Mouse (Mus musculus) lung, embryonic 14.5 days (tissue): ENCODE measurements around the gene Wdr54. TPM values are rescaled to one million over a fixed set of nuclear protein-coding genes. Genes with fewer than 3 reads are reported as not detected.

Source experiments
- ATAC-seq: fragments of 200-750 bp; cut with Nextera tagmentation; 2 replicates; pipeline ENCODE4 v1.8.0; 2017; ENCODE audit warnings: mild to moderate bottlenecking, moderate TSS enrichment, moderate library complexity; ENCODE audit not compliant: insufficient read depth
- DNase-seq: peaks from one replicate; pipeline ENCODE4 v3.0.0-alpha.2; 2015
- H3K27ac ChIP-seq: fragments of 300-500 bp; sonication (generic); 2 replicates; pipeline ENCODE4 v1.5.1; 2014; ENCODE audit warnings: low read depth, mild to moderate bottlenecking, moderate library complexity
- H3K27me3 ChIP-seq: fragments of 300-500 bp; sonication (generic); 2 replicates; pipeline ENCODE4 v1.6.1; 2014; ENCODE audit warnings: low read length, control low read depth; ENCODE audit not compliant: insufficient read depth
- H3K36me3 ChIP-seq: fragments of 300-500 bp; sonication (generic); 2 replicates; pipeline ENCODE4 v1.6.1; 2014; ENCODE audit warnings: control low read depth; ENCODE audit not compliant: insufficient read depth
- H3K4me1 ChIP-seq: fragments of 300-500 bp; sonication (generic); 2 replicates; pipeline ENCODE4 v1.6.1; 2014; ENCODE audit warnings: antibody characterized with exemption, control low read depth; ENCODE audit not compliant: insufficient read depth
- H3K4me2 ChIP-seq: fragments of 300-500 bp; sonication (generic); 2 replicates; pipeline ENCODE4 v1.6.1; 2014; ENCODE audit warnings: mild to moderate bottlenecking
- H3K4me3 ChIP-seq: fragments of 300-500 bp; sonication (generic); 2 replicates; pipeline ENCODE4 v1.5.1; 2014; ENCODE audit warnings: low read depth, low read length
- H3K9ac ChIP-seq: fragments of 300-500 bp; sonication (generic); 2 replicates; pipeline ENCODE4 v1.6.1; 2014
- H3K9me3 ChIP-seq: fragments of 300-500 bp; sonication (generic); 2 replicates; pipeline ENCODE4 v1.6.1; 2016; ENCODE audit warnings: low read depth, low read length, control low read depth
- CTCF ChIP-seq: IDR thresholded peaks from 2 replicates; pipeline ENCODE4 v1.5.1; 2016; ENCODE audit warnings: antibody characterized with exemption, low read depth
- WGBS: fragments of 180-500 bp; shearing (Covaris S2); extraction: QIAGEN DNeasy Blood & Tissue Kit; methylation state at CpG from one replicate; pipeline ENCODE4 v1.1.7; 2014; 5-methylcytosine and 5-hydroxymethylcytosine counted together
- polyA plus RNA-seq: library from polyadenylated mRNA; unstranded; fragments of >200 nt; fragmentation: Nextera tagmentation; extraction: Ambion mirVana; gene quantifications from 2 replicates; pipeline ENCODE4 v1.2.1, GENCODE M21; 2014

The Wdr54 gene
- 5.6 and 8.5 TPM in 2 replicates for polyA plus RNA-seq

DNA sequence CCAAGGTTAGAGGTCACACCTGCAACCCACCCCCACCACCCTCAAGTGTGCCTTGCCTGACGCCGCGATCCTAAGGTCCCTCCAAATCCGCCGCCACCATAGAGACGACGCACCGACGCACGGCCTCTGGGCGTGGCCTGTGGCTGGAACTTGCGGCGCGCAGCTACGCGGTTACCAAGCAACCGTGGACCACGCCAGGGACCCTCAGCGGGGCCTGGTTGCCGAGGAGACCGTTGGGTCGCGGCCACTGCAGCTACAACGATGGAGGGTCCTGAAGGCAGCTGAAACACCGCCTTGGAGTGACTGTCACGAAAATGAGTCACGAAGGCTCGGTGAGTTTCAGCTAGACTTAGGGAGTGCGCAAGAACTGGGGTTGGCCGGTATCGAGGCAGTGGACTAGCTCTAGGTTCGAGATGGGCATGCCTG is at the start of gene Wdr54, which contains the start of gene 1700003E16Rik:
Wdr54 (minus strand) TSS at position 139 of the 426 bp plus-strand sequence.
1700003E16Rik (plus strand) TSS at position 146 of the 426 bp plus-strand sequence.
- no peak for TF ChIP-seq CTCF
- H3K9me3 ChIP-seq, result no peaks in the 10 kb centered on the region
- 0 out of 2 replicates have a peak within 1 kb of the TSS, but pooled peaks have one; percentile 12 for H3K27ac ChIP-seq
- H3K9ac ChIP-seq, result peak within 1 kb of the TSS; percentile 41
- H3K36me3 ChIP-seq, result peaks cover 22% of the 10 kb centered on the region
- H3K4me2 ChIP-seq, result peak within 1 kb of the TSS; percentile 87
- peaks cover 8% of the 10 kb centered on the region for H3K27me3 ChIP-seq
- DNase-seq (peak; percentile 90), ATAC-seq (peak; percentile 86)
- peak within 1 kb of the TSS; percentile 57 for H3K4me3 ChIP-seq
- 0 out of 2 replicates have a peak, but pooled peaks cover 4% of the 10 kb centered on the region for H3K4me1 ChIP-seq
- WGBS, result under 1% methylated on average over 32 of the region's 32 CpGs

DNA sequence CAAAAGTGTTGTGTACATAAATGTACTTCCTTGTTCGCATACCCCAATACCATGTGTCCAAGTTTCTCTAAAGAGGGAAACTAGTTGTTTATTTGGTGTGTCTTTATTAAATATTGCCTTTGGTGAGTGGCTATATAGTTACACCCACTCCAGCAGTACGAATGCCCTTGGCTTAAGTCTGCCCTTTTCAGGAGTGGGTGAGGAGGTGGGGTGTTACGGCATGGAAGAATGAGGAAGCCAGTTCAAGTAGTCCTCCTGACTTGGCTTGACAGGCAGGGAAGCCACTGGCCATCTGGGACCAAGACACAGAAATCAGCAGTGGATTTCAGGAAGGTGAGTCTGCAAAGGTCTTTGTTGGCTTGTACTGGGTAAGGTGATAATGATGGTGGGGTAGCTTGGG is 49.7 kb upstream of the Wdr54 start:
- Histone ChIP-seq H3K4me3 (no peak overlapping the region), H3K27me3 (no peaks in the 10 kb centered on the region), H3K4me1 (no peaks in the 10 kb centered on the region), H3K9me3 (no peaks in the 10 kb centered on the region), H3K9ac (no peak overlapping the region), H3K27ac (no peak overlapping the region), H3K4me2 (no peak overlapping the region), H3K36me3 (peaks cover 3% of the 10 kb centered on the region)
- no peak for TF ChIP-seq CTCF
- DNase-seq (no peak), ATAC-seq (no peak)
- WGBS, result 82% methylated on average over 3 of the region's 3 CpGs

DNA sequence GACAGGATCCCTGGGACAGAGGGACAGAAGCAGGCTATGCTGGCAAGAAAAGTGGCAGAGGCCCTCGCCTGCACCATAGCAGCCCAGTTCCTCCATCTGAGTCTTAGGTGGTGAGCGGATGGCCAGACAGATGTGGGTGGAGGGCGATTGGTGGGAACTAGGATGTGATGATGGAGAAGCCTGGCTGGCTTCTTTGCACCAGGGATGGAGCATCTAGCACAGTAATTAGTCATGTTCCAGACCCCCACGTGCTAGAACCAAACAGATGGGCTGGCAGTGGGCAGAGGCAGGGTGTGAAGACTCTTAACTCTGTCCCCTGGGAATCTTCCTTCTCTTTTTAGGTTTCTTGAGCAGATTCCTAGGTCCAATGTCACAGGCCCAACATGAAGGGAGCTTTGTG is 47.1 kb upstream of the Wdr54 start:
- no peak overlapping the region for H3K27ac ChIP-seq
- H3K4me3 ChIP-seq, result no peak overlapping the region
- H3K27me3 ChIP-seq, result no peaks in the 10 kb centered on the region
- ATAC-seq (no peak), DNase-seq (no peak)
- TF ChIP-seq CTCF, result no peak
- 82% methylated on average over 4 of the region's 4 CpGs for WGBS
- no peaks in the 10 kb centered on the region for H3K4me1 ChIP-seq
- peaks cover 23% of the 10 kb centered on the region for H3K36me3 ChIP-seq
- no peak overlapping the region for H3K9ac ChIP-seq
- H3K9me3 ChIP-seq, result no peaks in the 10 kb centered on the region
- H3K4me2 ChIP-seq, result no peak overlapping the region

DNA sequence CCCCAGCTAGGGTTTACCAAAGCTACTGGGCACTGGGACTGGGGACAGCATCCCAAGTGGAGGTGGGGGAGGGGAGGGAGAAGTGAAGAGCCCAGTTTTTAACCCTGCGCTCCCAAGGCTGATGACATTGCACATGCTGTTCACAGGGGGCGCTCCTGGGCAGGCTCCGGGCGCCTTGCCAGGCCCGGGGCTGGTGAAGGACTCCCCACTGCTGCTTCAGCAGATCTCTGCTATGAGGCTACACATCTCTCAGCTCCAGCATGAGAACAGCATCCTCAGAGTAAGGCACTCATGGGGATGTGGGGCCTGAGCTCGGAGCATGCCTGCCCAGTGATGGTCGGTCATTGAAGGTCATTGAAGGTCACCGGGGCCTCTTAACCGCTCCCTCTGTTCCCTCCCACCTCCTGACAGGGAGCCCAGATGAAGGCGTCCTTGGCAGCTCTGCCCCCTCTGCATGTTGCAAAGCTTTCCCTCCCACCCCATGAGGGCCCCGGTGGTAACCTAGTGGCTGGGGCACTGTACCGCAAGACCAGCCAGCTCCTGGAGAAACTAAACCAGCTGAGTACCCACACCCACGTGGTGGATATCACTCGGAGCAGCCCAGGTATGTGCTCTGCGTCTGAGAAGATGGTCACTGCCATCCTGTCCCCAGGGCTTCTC is 41.3 kb upstream of the Wdr54 start:
- peak; percentile 44; the same call in 1 of the 2 replicates for ATAC-seq

DNA sequence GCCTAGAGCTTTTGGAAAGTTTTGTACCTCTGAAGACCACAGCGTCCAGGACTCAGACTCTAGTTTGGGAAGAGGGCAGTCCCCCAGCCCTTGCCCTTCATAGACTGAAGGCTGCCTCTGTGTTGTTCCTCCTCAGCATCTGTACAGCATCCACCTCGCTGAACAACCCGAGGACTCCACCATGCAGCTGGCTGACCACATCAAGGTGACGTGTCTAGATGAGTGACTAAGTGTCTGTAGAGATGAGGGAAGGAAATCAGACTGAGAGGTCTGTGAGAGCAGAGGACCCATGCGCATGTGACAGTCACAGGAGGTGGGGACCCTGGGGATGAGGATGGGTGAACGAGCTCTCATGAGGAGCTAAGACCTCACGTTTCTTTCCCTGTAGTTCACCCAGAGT is 37.4 kb upstream of the Wdr54 start:
- no peak for ATAC-seq
- WGBS, result 86% methylated on average over 7 of the region's 7 CpGs
- Histone ChIP-seq H3K27ac (no peak overlapping the region), H3K27me3 (no peaks in the 10 kb centered on the region), H3K9ac (no peak overlapping the region), H3K36me3 (peaks cover 100% of the 10 kb centered on the region), H3K9me3 (no peaks in the 10 kb centered on the region), H3K4me1 (no peaks in the 10 kb centered on the region), H3K4me2 (no peak overlapping the region), H3K4me3 (no peak overlapping the region)
- TF ChIP-seq CTCF, result no peak
- no peak for DNase-seq

More for the DNA sequence above, 41.3 kb upstream of the Wdr54 start:
- H3K9ac ChIP-seq, result no peak overlapping the region
- WGBS, result 46% methylated on average over 15 of the region's 15 CpGs
- no peaks in the 10 kb centered on the region for H3K27me3 ChIP-seq
- TF ChIP-seq CTCF, result peak; percentile 51
- no peaks in the 10 kb centered on the region for H3K9me3 ChIP-seq
- H3K27ac ChIP-seq, result no peak overlapping the region
- H3K4me3 ChIP-seq, result no peak overlapping the region
- no peak overlapping the region for H3K4me2 ChIP-seq
- DNase-seq, result peak; percentile 62
- H3K36me3 ChIP-seq, result peaks cover 82% of the 10 kb centered on the region
- no peaks in the 10 kb centered on the region for H3K4me1 ChIP-seq

DNA sequence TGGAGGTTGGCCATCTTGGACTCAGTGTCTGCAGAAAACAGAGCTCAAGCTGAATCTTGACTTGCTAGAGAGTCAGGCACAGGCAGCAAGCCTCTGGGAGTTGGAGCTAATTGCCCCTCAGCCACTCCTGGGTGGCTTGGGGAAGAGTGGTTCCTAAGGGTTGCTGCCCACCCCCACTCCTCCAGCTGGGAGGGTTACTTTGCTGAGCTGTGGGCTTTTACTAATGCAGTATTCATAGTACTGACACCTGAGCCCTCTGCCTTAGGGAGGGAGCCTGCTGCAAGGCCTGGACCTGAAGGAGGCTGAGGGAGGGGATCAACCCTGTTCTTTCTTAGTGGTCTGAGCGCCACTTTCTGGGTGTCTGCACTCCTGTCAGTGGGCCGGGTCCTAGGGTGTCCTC is 30.7 kb upstream of the Wdr54 start:
- ATAC-seq (no peak), DNase-seq (no peak)
- 73% methylated on average over 2 of the region's 2 CpGs for WGBS
- no peak for TF ChIP-seq CTCF
- no peak overlapping the region for H3K4me2 ChIP-seq
- no peaks in the 10 kb centered on the region for H3K4me1 ChIP-seq
- H3K36me3 ChIP-seq, result peaks cover 65% of the 10 kb centered on the region
- no peaks in the 10 kb centered on the region for H3K9me3 ChIP-seq
- H3K27me3 ChIP-seq, result no peaks in the 10 kb centered on the region
- H3K27ac ChIP-seq, result no peak overlapping the region
- no peak overlapping the region for H3K9ac ChIP-seq
- no peak overlapping the region for H3K4me3 ChIP-seq
